Mouse (Mus musculus) thymus, postnatal 4 days (tissue): ENCODE measurements at regions not wholly inside any gene's neighbourhood (a gene's known extent, or its start where the extent isn't known, plus 50 kb on each side); places are given as distances from the start of the nearest gene placed in this dataset.

Source experiments
- DNase-seq: peaks from one replicate; pipeline ENCODE4 v3.0.0; 2021

GRCm38 (mm10) chr4:32153356-32153755, 85.2 kb upstream of the Bach2 start:
- DNase-seq: peak; percentile 66

- no peak for DNase-seq
Observed at GRCm38 (mm10) chr4:32156965-32157364, 81.6 kb upstream of the Bach2 start.

GRCm38 (mm10) chr4:32158451-32158850, 80.2 kb upstream of the Bach2 start:
- DNase-seq: no peak

GRCm38 (mm10) chr4:32158886-32159285, 79.7 kb upstream of the Bach2 start:
- no peak for DNase-seq

GRCm38 (mm10) chr4:32160815-32161214, 77.8 kb upstream of the Bach2 start:
- peak; percentile 42 for DNase-seq

- no peak for DNase-seq
Observed at GRCm38 (mm10) chr4:32161871-32162656, 76.5 kb upstream of the Bach2 start.

- DNase-seq: no peak
Observed at GRCm38 (mm10) chr4:32162694-32163240, 75.8 kb upstream of the Bach2 start.

- DNase-seq: peak; percentile 53
Observed at GRCm38 (mm10) chr4:32164081-32164641, 74.4 kb upstream of the Bach2 start.

- peak; percentile 49 for DNase-seq
Observed at GRCm38 (mm10) chr4:32164736-32165241, 73.8 kb upstream of the Bach2 start.

- DNase-seq: peak; percentile 48
Observed at GRCm38 (mm10) chr4:32165918-32166528, 72.6 kb upstream of the Bach2 start.

GRCm38 (mm10) chr4:32167151-32167550, 71.5 kb upstream of the Bach2 start:
- DNase-seq: no peak

- DNase-seq: no peak
Observed at GRCm38 (mm10) chr4:32170106-32170459, 68.5 kb upstream of the Bach2 start.

GRCm38 (mm10) chr4:32170460-32171192, 68.0 kb upstream of the Bach2 start:
- peak; percentile 26 for DNase-seq

GRCm38 (mm10) chr4:32171291-32171690, 67.3 kb upstream of the Bach2 start:
- no peak for DNase-seq

- no peak for DNase-seq
Observed at GRCm38 (mm10) chr4:32172992-32173391, 65.6 kb upstream of the Bach2 start.

GRCm38 (mm10) chr4:32174771-32175170, 63.8 kb upstream of the Bach2 start:
- no peak for DNase-seq

- DNase-seq: no peak
Observed at GRCm38 (mm10) chr4:32175231-32175630, 63.4 kb upstream of the Bach2 start.

GRCm38 (mm10) chr4:32175853-32176448, 62.7 kb upstream of the Bach2 start:
- DNase-seq: no peak

GRCm38 (mm10) chr4:32176449-32177135, 62.0 kb upstream of the Bach2 start:
- DNase-seq: no peak

- DNase-seq: no peak
Observed at GRCm38 (mm10) chr4:32177933-32178639, 60.5 kb upstream of the Bach2 start.

GRCm38 (mm10) chr4:32179707-32180241, 58.8 kb upstream of the Bach2 start:
- no peak for DNase-seq
